Mouse (Mus musculus): Measurements from ENCODE around the gene Luzp4.
"Not testable (repeated sequence)": the region's sequence is repeated elsewhere in the genome, so short reads cannot be mapped to it uniquely, and the experiment has no call there.

DNA sequence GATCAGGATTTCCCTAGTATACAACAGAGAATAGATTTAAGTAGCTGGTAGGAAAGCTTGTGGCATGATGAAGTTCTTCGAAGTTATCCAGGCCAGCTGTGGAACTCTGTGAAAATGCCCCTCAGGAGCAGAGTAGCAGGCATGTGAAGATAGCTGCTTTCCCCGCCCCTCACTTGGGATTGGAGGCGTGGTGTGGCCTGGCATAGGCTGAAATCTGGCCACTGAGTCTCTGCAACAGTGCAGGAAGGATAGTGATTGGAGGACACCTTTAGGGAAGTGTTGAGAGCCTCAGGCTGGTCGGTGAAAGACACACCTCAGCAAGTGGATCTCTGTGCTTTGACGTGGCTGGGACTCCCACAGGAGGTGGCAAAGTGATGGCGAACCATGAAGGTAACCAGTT, at the start of gene Luzp4:
- TF ChIP-seq EP300, CTCF (IDR thresholded peaks at IDR 0.05; ENCODE audit: low read depth): not testable (repeated sequence)

All from liver, embryonic 14.5 days (tissue).